Mouse (Mus musculus) CD4-positive naive resting alpha-beta T cell, adult 76 days (primary cell): Measurements from ENCODE around the gene Fam161b. TPM values are rescaled to one million over a fixed set of nuclear protein-coding genes. Genes with fewer than 3 reads are reported as not detected.

Experiments used
- total RNA-seq: library from RNA; stranded (reverse); gene quantifications from one replicate; pipeline ENCODE4 v1.2.4, GENCODE M21; 2023

Gene Fam161b
- total RNA-seq: 1.0 TPM

DNA sequence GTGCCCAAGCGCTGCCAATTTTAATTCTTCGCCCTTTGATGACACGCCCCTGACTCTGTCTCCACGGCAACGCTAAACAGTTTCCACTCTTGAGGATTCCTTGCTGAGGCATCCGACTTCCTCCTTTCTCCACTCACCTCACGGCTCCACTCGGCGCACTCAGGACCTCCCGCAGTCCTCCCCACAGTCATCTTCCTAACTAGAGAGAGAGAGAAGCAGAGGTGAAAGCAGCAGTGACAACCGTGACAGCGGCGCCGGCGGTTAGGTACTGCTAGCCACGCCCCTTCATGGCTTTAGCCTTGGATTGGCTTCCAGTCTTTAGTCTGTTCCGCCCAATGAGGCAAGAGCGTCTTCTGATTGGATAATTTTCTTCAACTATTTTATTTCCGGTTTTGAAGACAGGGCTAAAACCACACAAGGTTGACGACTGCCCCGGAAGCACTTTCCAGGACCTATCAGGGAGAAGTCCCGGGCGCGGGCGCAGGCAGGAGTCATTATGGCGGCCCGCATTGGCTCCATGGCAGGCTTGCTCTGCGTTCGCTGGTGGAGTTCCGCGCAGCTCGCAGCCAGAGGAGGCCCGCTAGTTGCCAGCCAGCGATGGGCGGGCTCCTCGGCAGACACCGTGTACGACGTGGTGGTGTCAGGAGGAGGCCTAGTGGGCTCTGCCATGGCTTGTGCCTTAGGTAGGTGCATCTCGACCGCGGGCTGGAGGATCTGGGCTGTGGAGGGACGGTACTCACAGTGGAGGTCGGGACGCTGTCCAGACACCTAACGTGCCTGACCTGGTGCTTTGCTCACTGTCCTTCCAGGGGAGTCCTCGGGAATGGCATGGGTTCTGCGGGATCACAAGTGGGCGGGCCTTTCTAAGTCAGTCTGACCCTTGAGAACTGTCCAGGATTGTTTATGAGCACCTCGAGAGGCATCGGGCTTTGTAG is at the start of gene Fam161b, which contains the start of gene Coq6:
Gene Fam161b, minus strand, starts transcription at position 279 of the 935 bp plus-strand sequence.
Gene Coq6, plus strand, starts transcription at position 103 of the 935 bp plus-strand sequence.

DNA sequence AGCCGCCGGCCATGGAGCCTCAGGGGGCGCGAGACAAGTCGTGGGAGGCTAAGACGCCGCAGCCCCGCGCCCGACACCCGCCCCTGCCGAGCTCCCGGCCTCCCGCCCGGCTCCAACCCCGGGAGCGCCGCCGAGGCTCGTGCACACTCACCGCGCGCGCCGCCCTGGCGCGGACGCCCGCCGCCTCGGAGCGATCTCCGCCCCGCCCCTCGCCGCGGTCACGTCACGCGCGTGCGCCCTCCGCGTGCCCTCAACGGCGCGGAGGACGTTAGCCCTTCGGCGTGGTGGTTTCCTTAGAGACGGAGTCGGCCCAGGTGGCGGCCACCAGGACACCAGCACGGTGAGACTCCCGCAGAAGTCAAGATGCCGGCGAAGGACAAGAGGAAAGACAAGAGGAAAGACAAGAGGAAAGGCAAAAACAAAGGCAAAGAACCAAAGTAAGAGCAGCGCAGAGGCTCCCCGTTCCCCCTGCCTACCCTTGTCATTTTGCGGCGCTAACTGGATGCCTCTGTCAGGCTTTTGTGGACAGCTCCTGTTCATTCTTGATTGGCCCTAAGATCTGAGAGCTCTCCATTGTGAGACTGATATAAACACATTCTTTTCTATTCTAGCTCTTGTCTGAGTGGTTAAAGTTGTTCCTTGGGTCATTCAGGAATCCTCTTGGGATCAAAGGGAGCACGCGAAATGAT is 47.3 kb upstream of the Fam161b start, which contains the start of the genes Entpd5 and Bbof1:
Gene Entpd5, minus strand, starts transcription at position 211 of the 689 bp plus-strand sequence.
Gene Bbof1, plus strand, starts transcription at position 253 of the 689 bp plus-strand sequence.

DNA sequence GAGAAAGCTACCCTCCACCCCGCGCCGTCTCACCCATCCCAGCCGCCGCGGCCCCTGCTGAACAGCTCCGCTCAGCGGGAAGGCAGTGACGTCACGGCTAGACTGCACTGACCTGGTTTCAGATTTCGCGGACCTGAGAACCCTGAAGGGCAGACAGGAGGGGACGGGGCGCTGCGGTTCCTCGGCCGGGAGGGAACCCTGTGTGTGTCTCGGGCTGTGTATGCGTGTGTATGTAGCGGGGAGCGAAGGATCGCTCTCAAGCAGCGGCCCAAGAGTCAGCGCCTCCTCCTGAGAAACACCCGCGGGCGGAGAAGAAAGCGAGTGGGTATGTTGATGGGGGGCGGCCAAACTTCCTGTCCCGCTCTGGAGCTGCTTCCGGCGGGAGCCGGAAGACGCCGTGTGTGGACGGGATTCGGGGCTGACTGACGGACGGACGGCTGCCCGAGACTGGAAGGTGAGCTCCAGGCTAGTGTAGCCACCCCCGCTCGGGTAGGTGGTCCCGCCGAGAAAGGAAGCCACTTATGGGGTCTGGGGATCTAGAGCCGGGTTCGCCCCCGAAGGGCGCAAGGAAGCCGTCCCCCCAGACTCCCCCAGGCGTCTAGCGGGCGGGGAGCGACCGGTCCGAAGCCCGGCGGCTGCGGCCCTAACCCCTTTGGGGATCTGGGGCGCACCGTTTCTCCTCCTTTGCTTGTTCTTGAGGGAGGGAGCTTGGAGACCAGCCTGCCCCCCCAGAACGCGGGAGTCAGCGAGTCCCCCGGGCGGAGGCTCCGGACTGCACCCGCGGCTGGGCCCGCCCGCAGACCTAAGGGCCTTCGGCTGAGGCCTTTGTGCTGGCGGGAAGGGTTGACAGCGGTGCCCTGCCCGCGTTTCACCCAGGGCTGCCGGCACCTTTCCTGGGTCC is 44.7 kb downstream of the Fam161b start, which contains the start of gene Zfp410:
Gene Zfp410, plus strand, starts transcription at position 132 of the 901 bp plus-strand sequence.

Other genes starting within 250 kb of the Fam161b start
- gene Dnal1, start 247.5 kb downstream of the Fam161b start, total RNA-seq: 0.15 TPM
- gene Pnma1, start 213.3 kb downstream of the Fam161b start, total RNA-seq: 13.6 TPM
- gene Elmsan1, start 143.0 kb downstream of the Fam161b start, total RNA-seq: 257 TPM
- 12.9 TPM for gene Ptgr2, start 76.6 kb downstream of the Fam161b start, total RNA-seq
- gene Zfp410, start 45.0 kb downstream of the Fam161b start, total RNA-seq: 85.7 TPM
- 29.5 TPM for gene Coq6, start 176 bp downstream of the Fam161b start, total RNA-seq
- 36.6 TPM for gene Entpd5, start 47.2 kb upstream of the Fam161b start, total RNA-seq
- 1.1 TPM for gene Bbof1, start 47.2 kb upstream of the Fam161b start, total RNA-seq
- gene Rnf113a2, start 55.4 kb upstream of the Fam161b start, total RNA-seq: 34.1 TPM
- 7.4 TPM for gene Aldh6a1, start 89.2 kb upstream of the Fam161b start, total RNA-seq
- gene Lin52, start 89.6 kb upstream of the Fam161b start, total RNA-seq: 18.8 TPM
- gene Vsx2, start 207.9 kb upstream of the Fam161b start, total RNA-seq: not detected